Mouse (Mus musculus): Measurements from ENCODE around the gene Smim14. TPM values are rescaled to one million over a fixed set of nuclear protein-coding genes. Genes with fewer than 3 reads are reported as not detected.
"Not testable (repeated sequence)": the region's sequence is repeated elsewhere in the genome, so short reads cannot be mapped to it uniquely, and the experiment has no call there.

The Smim14 gene
- total RNA-seq, 1 experiment from 2014 or later, result 151 TPM

DNA sequence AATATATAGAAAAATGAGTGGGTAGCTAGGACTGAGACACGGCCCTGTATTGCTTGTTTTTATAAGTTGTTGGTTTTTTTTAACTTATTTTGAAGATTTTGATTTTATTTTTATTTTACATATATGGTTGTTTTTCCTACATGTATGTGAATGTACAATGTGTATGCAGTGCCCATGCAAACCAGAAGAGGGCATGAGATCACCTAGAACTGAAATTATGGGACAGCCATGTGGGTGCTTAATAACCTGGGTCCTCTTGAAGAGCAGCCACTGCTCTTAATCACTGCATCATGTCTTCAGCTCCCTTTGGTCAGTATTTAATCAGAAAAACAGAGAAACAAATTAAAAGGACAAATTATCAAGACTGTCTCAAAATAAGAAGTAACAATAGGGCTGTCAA is 15.2 kb downstream of the Smim14 start:
- no peak for DNase-seq

DNA sequence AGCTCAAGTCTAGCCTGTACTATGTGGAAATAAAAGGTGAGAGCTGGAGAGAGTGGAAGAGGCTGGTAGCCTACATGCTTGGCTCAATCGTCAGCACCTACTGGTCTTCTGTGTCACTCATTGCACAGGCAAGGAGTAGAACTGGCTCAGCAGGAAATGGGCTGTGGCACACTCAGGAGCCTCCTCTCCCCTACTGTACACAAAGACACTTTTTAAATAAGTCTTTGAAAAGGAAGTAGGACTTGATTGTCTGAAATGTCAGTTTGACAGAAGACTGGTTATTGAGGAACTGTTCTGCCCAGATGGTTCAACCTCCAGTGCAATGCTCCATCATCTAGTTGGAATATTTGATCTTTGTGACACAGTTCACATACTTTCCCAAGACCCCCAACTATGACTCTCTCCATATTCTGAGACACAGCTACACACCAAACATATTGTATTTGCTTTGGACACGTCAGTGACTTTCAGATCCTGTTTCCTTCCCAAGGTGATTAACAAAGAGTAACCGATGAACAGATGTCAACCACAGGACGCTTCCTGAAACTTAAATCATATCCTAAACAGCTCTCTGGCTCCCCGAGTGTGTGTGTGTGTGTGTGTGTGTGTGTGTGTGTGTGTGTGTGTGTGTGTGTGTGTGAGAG is 22.2 kb downstream of the Smim14 start:
- DNase-seq, result no peak

- no peak for DNase-seq
Observed at GRCm38 (mm10) chr5:65513506-65513905, 23.5 kb downstream of the Smim14 start.

DNA sequence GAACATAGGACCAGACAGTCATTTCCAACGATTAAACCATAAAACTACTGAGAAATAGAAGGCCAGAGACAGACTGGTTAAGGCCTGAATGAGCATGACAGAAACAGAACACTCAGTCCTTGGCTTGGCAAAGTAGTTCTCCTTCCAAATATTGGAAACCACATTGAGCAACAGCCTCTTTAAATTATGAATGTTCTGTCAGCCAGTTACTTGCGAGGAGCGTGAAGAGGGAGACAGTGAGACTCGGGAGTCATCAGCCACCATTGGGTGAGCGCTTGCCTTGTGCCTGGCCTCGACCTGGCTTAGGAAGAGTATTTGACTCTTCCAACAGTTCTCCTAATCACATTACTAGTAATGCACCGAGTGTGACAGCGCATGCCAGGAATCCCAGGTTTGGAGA is 28.6 kb downstream of the Smim14 start:
- DNase-seq, result no peak

DNA sequence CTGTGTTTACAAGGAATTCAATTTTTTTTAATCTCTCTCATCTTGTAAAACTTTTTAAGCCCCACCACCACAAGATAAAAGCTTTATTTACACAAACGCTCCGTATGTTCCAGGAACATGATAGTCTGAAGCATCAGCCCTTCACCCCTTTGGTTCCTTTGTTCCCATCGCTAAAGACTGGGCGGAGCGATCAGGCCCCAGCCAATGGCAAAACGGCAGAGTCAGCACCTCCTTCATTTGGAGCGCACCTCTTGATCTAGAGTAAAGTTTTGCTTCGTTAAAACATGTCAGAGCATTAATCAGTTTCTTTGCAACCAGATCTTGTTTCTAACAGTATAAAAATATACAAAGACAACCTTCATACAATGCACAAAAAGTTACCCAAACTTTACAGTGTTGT is 31.2 kb downstream of the Smim14 start:
- peak; percentile 47 for DNase-seq

- DNase-seq, result no peak
Observed at GRCm38 (mm10) chr5:65501407-65501806, 35.6 kb downstream of the Smim14 start.

DNA sequence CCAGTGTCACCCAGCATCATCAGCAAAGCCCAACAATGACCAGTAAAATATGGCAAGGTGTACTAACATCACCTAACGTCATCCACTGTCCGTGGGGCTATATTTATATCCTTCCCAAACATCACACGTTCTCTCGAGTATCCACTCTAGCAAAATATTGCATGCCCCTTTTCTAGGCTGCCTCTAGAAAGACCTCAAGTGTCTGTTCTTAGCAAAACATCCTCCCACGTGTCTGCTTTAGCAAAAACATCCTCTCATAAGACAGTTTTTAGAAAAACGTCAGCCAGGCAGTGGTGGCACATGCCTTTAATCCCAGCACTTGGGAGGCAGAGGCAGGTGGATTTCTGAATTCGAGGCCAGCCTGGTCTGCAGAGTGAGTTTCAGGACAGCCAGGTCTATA is 36.8 kb downstream of the Smim14 start:
- DNase-seq, result no peak

DNA sequence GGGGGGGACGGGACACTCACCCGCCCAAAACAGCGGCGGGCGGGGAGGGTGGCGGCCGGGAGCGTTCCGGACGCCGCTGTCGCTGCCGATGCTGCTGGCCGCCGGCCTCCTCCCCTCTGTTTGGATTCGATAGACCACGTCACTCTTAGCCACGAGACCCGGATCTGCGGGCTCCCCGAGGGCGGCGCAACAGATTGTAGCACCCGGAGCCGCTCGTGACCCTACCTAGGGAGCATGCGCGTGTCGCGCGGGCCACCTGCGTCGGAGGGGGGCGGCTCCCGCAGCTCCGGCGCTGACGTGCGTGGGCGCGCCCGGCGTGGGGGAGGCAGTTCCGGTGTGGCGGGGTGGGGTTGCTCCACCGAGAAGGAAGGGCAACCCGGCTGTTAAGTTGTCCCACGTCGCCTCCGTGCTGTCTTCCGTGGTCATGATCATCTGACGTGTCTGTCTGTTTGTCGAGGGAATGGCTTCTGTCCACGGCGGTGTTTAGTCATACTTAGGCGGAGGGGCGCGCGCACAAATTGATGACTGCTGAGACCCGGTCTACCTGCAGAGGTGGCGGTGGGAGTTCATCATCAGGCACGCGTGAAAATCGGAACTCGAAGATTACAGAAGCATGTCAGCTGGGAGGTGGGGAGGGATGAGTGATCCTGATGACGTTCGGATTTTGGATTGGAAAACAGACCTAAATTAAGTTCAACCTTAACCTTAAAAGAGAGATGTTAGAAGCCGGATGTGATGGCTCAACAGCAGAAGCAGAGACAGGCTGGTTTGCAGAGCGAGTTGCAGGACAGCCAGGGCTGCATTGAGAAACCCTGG is 44.1 kb downstream of the Smim14 start, which contains the start of gene Gm43552:
Gene Gm43552 (minus strand): TSS at position 118 of the 816 bp plus-strand sequence.
- DNase-seq, result peak; percentile 97

DNA sequence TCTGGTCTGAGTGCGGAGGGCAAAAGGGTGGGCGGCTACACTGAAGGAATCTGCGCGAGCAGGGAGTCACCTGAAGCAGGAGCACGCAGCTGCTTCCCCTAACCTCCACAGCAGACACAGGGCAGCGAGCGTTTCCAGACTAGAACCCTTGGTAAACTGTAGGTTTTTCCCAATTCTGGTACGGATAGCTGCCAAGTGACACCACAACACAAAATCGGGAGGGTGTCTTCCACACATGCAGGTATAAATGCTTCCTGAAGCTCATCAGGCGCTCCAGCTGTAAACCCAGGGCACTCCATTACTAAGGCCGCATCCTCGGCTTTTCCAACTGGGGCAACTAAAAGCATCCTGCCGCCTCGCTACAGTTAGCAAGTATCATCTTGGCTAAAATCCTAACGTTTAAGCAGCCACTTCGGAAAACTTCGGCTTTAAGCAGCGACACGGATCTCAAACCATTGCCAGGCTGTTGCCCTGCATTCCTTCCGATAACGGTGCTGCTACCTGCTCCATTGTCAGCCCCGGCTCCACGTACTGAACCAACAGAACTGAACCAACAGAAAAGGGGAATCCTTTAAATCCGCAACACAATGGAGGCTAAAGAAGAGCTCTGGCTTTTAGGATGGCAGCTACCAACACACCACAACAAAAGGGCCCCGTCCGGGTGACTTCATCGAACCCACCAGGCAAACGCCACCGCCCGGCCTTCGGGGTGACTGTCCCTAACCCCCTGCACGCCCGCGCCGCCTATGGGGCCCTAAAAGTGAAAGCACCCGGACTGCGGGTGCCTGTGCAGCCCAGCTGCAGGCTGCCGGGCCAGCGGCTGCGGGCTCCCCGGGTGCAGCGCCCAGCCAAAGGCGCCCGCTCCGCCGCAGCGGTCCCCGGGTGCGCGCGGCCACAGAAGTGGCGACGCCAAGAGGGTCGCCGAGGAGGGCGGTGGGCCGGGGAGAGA is 44.9 kb downstream of the Smim14 start:
- peak; percentile 76 for DNase-seq

- no peak for DNase-seq
Observed at GRCm38 (mm10) chr5:65489830-65490229, 47.2 kb downstream of the Smim14 start.

GRCm38 (mm10) chr5:65488725-65489124 is 48.3 kb downstream of the Smim14 start:
- DNase-seq, result no peak

DNA sequence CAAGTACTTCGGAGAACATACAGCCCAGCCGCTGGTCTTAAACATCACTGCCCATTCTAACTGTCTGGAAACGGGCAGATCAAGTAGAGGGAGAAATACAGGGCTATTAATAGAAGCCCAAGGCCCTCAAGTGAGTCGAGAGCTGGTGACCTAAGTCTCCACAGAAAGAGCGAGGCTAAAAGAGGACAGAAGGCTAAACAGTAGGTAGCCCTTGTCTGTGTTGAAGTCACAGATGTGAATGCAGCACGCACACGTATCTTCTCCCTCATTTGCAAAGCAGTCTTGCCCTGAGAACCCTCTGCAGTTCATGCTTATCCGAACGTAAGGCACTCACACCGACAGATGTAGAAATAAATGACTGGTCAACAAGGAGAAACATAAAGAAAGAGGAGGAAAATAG is 49.6 kb downstream of the Smim14 start:
- DNase-seq, result no peak

DNA sequence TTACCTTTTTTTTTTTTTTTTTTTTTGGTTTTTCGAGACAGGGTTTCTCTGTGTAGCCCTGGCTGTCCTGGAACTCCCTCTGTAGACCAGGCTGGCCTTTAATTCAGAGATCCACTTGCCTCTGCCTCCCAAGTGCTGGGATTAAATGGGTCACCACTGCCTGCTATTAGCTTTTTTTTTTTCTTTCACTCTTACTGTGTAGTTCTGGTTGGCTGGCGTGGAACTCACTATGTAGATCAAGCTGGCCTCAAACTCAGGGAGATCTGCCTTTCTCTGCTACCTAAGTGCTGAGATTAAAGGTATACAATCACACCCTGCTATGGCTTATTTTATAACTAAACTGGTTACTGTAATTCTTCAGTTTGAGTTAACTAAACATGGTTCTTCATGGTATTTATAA is 50.5 kb downstream of the Smim14 start:
- DNase-seq, result no peak

GRCm38 (mm10) chr5:65482996-65483395 is 54.0 kb downstream of the Smim14 start:
- no peak for DNase-seq

DNA sequence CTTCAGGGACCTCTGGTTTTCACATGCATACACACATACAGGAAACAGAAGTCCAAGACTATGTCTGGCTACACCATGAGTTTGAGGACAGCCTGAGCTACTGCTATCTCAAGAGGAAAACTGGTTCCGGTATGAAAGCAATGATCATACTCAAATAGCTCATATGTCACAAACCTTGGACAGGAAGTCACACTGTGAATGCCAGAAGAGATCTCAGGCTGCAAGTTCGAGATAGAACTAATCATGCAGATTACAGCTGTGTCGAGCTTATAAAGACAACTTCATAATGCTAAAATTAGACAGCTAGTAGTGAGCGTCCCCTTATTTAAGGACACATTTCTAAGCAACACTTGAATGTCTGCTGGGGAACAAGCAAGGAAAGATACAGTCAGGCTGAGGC is 56.5 kb downstream of the Smim14 start:
- no peak for DNase-seq

DNA sequence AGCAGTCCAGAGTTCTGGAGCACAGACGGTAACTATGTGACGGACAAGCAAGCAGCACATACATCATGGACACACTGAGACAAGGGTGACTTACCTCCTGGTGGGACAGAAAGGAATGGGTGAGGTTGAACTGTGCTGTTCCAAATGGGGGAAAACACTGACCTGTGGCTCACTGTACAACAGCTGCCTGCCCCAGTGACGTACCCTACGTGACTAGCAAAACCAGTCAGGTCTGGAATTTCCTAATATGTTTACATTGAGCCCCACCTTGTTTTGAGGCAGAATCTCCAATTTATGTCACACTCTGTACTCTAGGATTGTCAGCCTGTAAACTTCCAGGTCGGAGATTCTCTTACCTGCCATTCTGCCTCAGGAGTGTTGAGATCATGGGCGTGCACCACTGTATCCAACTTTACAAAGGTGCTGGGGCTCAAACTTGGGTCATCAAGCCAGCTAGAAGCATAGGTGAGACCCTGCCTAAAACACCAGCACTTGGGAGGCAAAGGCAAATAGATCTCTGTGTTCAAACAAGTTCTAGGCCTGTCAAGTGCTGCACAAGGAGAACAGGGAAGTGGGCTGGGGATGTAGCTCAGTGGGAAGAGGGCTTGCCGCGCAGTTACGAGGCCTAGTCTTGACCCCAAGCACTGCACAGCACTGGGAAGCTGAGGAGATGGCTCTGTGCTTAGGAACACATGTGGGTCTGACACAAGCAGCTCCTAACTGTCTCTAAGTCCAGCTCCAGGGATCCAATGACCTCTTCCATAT is 57.1 kb downstream of the Smim14 start:
- DNase-seq, result no peak

DNA sequence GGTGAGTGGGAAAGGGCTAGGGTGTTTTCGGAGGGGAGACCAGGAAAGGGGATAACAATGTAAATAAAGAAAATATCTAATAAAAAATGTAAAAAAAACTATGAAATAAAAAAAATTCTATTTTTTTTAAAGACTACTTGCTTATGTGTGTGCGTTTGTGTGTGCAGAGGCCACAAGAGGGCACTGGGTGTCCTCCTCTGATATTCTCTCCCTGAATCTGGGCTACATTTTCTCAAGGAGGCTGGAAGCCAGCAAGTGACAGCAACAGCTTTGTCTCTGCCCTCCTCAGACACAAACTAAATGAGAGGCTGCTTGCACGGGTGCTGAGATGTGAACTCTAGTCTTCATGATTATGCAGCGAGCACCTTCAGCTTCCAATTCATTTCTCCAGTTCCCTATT is 58.8 kb downstream of the Smim14 start:
- DNase-seq, result no peak

GRCm38 (mm10) chr5:65476739-65477138 is 60.2 kb downstream of the Smim14 start:
- DNase-seq, result not testable (repeated sequence)

DNA sequence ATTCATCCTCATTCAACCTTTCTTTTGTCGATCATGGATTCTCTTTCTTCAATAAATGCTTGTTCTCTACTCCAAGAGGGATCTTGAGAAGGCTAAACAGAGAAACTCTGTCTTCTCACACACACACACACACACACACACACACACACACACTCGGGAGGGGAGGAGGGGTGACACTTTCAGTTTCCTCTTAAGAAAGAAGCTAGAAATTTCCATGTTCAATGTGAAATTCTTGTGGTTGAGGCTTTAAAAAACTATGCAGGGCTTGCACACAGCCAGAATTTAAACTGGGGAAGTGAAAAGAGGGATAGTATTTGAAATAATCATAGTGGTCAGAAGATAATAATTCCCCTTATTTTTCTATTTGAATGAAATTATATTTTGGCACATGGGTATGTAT is 61.2 kb downstream of the Smim14 start:
- DNase-seq, result no peak

DNA sequence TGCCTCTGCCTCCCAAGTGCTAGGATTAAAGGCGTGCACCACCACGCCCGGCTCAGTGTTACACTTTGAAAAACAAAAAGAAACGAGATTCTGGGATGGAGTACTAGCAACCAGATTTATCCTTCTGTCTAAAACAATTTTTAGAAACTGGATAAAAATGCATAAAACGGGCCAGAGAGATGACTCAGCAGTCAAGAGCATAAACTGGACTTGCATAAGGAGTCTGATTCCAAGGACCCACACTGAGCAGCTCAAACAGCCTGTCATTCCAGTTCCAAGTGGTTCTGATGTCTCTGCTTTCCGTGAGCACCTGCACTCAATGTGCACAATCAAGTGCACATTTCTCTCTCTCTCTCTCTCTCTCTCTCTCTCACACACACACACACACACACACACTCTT is 67.2 kb downstream of the Smim14 start:
- DNase-seq, result no peak

- DNase-seq, result no peak
Observed at GRCm38 (mm10) chr5:65466911-65467310, 70.1 kb downstream of the Smim14 start.

- no peak for DNase-seq
Observed at GRCm38 (mm10) chr5:65460361-65460760, 76.6 kb downstream of the Smim14 start.

All from adrenal gland, postnatal 25 days (tissue).